Mouse (Mus musculus) ovary, adult 18-20 months (tissue): ENCODE results near the gene Btbd3.

ENCODE experiments used
- DNase-seq: peaks from one replicate; pipeline ENCODE4 v3.0.0; 2022; ENCODE audit warnings: low spot score, mixed read lengths

The Btbd3 gene

GRCm38 (mm10) chr2:138388591-138388990, 132.2 kb downstream of the Btbd3 start:
- no peak for DNase-seq

- DNase-seq: no peak
Measured at GRCm38 (mm10) chr2:138403046-138403445, 146.7 kb downstream of the Btbd3 start.

GRCm38 (mm10) chr2:138405753-138406528, 149.6 kb downstream of the Btbd3 start:
- DNase-seq: no peak

- DNase-seq: no peak
Measured at GRCm38 (mm10) chr2:138406703-138407102, 150.3 kb downstream of the Btbd3 start.

GRCm38 (mm10) chr2:138412537-138412936, 156.2 kb downstream of the Btbd3 start:
- DNase-seq: no peak

GRCm38 (mm10) chr2:138422321-138422720, 166.0 kb downstream of the Btbd3 start:
- DNase-seq: no peak

- DNase-seq: no peak
Measured at GRCm38 (mm10) chr2:138431991-138432390, 175.6 kb downstream of the Btbd3 start.

GRCm38 (mm10) chr2:138446466-138446865, 190.1 kb downstream of the Btbd3 start:
- DNase-seq: no peak

GRCm38 (mm10) chr2:138446943-138447342, 190.6 kb downstream of the Btbd3 start:
- no peak for DNase-seq

GRCm38 (mm10) chr2:138447681-138448080, 191.3 kb downstream of the Btbd3 start:
- no peak for DNase-seq

- no peak for DNase-seq
Measured at GRCm38 (mm10) chr2:138468046-138468572, 211.7 kb downstream of the Btbd3 start.

- no peak for DNase-seq
Measured at GRCm38 (mm10) chr2:138473407-138473806, 217.0 kb downstream of the Btbd3 start.

- DNase-seq: no peak
Measured at GRCm38 (mm10) chr2:138476486-138476885, 220.1 kb downstream of the Btbd3 start.

- no peak for DNase-seq
Measured at GRCm38 (mm10) chr2:138477278-138477677, 220.9 kb downstream of the Btbd3 start.

- DNase-seq: no peak
Measured at GRCm38 (mm10) chr2:138482541-138482940, 226.2 kb downstream of the Btbd3 start.

- DNase-seq: no peak
Measured at GRCm38 (mm10) chr2:138484871-138485270, 228.5 kb downstream of the Btbd3 start.

- no peak for DNase-seq
Measured at GRCm38 (mm10) chr2:138490688-138491405, 234.5 kb downstream of the Btbd3 start.

GRCm38 (mm10) chr2:138492176-138492575, 235.8 kb downstream of the Btbd3 start:
- DNase-seq: no peak

- DNase-seq: no peak
Measured at GRCm38 (mm10) chr2:138503866-138504380, 247.6 kb downstream of the Btbd3 start.

- DNase-seq: no peak
Measured at GRCm38 (mm10) chr2:138515531-138515930, 259.2 kb downstream of the Btbd3 start.

- DNase-seq: no peak
Measured at GRCm38 (mm10) chr2:138528461-138528860, 272.1 kb downstream of the Btbd3 start.

GRCm38 (mm10) chr2:138531160-138531967, 275.0 kb downstream of the Btbd3 start:
- no peak for DNase-seq
